Mouse (Mus musculus) olfactory bulb, adult 2 months (tissue): Measurements from ENCODE around the gene Kctd10.

Experiments
- CTCF ChIP-seq: fragments of 200-500 bp; IDR thresholded peaks from 2 replicates; pipeline ENCODE4 v1.5.1; 2012; ENCODE audit warnings: low read depth, mild to moderate bottlenecking, low read length, moderate library complexity; ENCODE audit not compliant: insufficient read depth
- POLR2A ChIP-seq: fragments of 200-500 bp; IDR thresholded peaks from 2 replicates; pipeline ENCODE4 v1.6.1; 2012; ENCODE audit warnings: mild to moderate bottlenecking, low read depth, low read length, moderate library complexity; ENCODE audit not compliant: insufficient read depth

GRCm38 (mm10) chr5:114416855-114417254 is 36.5 kb upstream of the Kctd10 start:
- TF ChIP-seq CTCF = no peak
- TF ChIP-seq POLR2A = no peak
